Mouse (Mus musculus): Measurements from ENCODE around the gene Sec14l4. TPM values are rescaled to one million over a fixed set of nuclear protein-coding genes. Genes with fewer than 3 reads are reported as not detected.

Gene Sec14l4
- polyA plus RNA-seq, 1 experiment from 2014 or later, result not detected

GRCm38 (mm10) chr11:4083316-4084078, 52.2 kb downstream of the Sec14l4 start:
- Histone ChIP-seq H3K4me3 (replicated peaks) (no peak overlapping the region), H3K27ac (no peak overlapping the region), H3K4me1 (replicated peaks) (no peaks in the 10 kb centered on the region), H3K9me3 (no peaks in the 10 kb centered on the region), H3K27me3 (no peaks in the 10 kb centered on the region), H3K9ac (replicated peaks) (no peak overlapping the region), H3K36me3 (no peaks in the 10 kb centered on the region), H3K4me2 (no peak overlapping the region)
- ATAC-seq (ENCODE audit: insufficient number of reproducible peaks, insufficient read depth, low FRiP score, low TSS enrichment, low read depth), result no peak
- 32% methylated on average over 5 of the region's 5 CpGs for WGBS

- Histone ChIP-seq H3K9me3 (no peaks in the 10 kb centered on the region), H3K4me1 (replicated peaks) (no peaks in the 10 kb centered on the region), H3K4me2 (no peak overlapping the region), H3K4me3 (replicated peaks) (no peak overlapping the region), H3K9ac (replicated peaks) (no peak overlapping the region), H3K27ac (no peak overlapping the region), H3K36me3 (peaks cover 4% of the 10 kb centered on the region; the same call in 1 of the 2 replicates), H3K27me3 (no peaks in the 10 kb centered on the region)
- WGBS, result 73% methylated on average over 1 of the region's 1 CpGs
- ATAC-seq (ENCODE audit: insufficient number of reproducible peaks, insufficient read depth, low FRiP score, low TSS enrichment, low read depth), result no peak
Measured at GRCm38 (mm10) chr11:4086246-4086645, 55.0 kb downstream of the Sec14l4 start.

- Histone ChIP-seq H3K9ac (replicated peaks) (no peak overlapping the region), H3K27ac (no peak overlapping the region), H3K36me3 (peaks cover 7% of the 10 kb centered on the region; the same call in 1 of the 2 replicates), H3K4me1 (replicated peaks) (no peaks in the 10 kb centered on the region), H3K4me3 (replicated peaks) (no peak overlapping the region), H3K9me3 (no peaks in the 10 kb centered on the region), H3K27me3 (no peaks in the 10 kb centered on the region), H3K4me2 (no peak overlapping the region)
- 55% methylated on average over 2 of the region's 2 CpGs for WGBS
- ATAC-seq (ENCODE audit: insufficient number of reproducible peaks, insufficient read depth, low FRiP score, low TSS enrichment, low read depth), result no peak
Measured at GRCm38 (mm10) chr11:4087267-4087666, 56.0 kb downstream of the Sec14l4 start.

- Histone ChIP-seq H3K9ac (replicated peaks) (no peak overlapping the region), H3K27me3 (no peaks in the 10 kb centered on the region), H3K27ac (no peak overlapping the region), H3K36me3 (peaks cover 7% of the 10 kb centered on the region; the same call in 1 of the 2 replicates), H3K9me3 (no peaks in the 10 kb centered on the region), H3K4me3 (replicated peaks) (no peak overlapping the region), H3K4me1 (replicated peaks) (peaks cover 22% of the 10 kb centered on the region), H3K4me2 (peak overlapping the region; percentile 86; the same call in 1 of the 2 replicates)
- ATAC-seq (ENCODE audit: insufficient number of reproducible peaks, insufficient read depth, low FRiP score, low TSS enrichment, low read depth), result no peak
- 86% methylated on average over 18 of the region's 18 CpGs for WGBS
Measured at GRCm38 (mm10) chr11:4093459-4094377, 62.5 kb downstream of the Sec14l4 start.

- Histone ChIP-seq H3K4me1 (replicated peaks) (peaks cover 22% of the 10 kb centered on the region), H3K27me3 (no peaks in the 10 kb centered on the region), H3K4me2 (peak overlapping the region; percentile 86), H3K4me3 (replicated peaks) (peak overlapping the region; percentile 52), H3K36me3 (peaks cover 7% of the 10 kb centered on the region; the same call in 1 of the 2 replicates), H3K9me3 (no peaks in the 10 kb centered on the region), H3K9ac (replicated peaks) (peak overlapping the region; percentile 48; the same call in 1 of the 2 replicates), H3K27ac (peak overlapping the region; percentile 68)
- WGBS, result 10% methylated on average over 22 of the region's 24 CpGs
- no peak for ATAC-seq (ENCODE audit: insufficient number of reproducible peaks, insufficient read depth, low FRiP score, low TSS enrichment, low read depth)
Measured at GRCm38 (mm10) chr11:4094378-4095170, 63.3 kb downstream of the Sec14l4 start.

- peaks cover 22% of the 10 kb centered on the region for H3K4me1 ChIP-seq (replicated peaks)
- H3K4me2 ChIP-seq, result peak within 1 kb of the TSS; percentile 86
- no peak for ATAC-seq (ENCODE audit: insufficient number of reproducible peaks, insufficient read depth, low FRiP score, low TSS enrichment, low read depth)
- H3K4me3 ChIP-seq (replicated peaks), result peak within 1 kb of the TSS; percentile 52
- 7% methylated on average over 34 of the region's 34 CpGs for WGBS
- H3K27me3 ChIP-seq, result no peaks in the 10 kb centered on the region
- peak within 1 kb of the TSS; percentile 83 for H3K27ac ChIP-seq
- H3K36me3 ChIP-seq, result peaks cover 7% of the 10 kb centered on the region; the same call in 1 of the 2 replicates
- peak within 1 kb of the TSS; percentile 48 for H3K9ac ChIP-seq (replicated peaks)
- H3K9me3 ChIP-seq, result no peaks in the 10 kb centered on the region
Measured at GRCm38 (mm10) chr11:4095171-4096053, 64.2 kb downstream of the Sec14l4 start, which contains the start of gene Mtfp1. Gene Mtfp1, minus strand, starts transcription at chr11:4095445.

GRCm38 (mm10) chr11:4096054-4096984, 65.1 kb downstream of the Sec14l4 start:
- Histone ChIP-seq H3K9me3 (no peaks in the 10 kb centered on the region), H3K36me3 (0 out of 2 replicates have a peak, but pooled peaks cover 3% of the 10 kb centered on the region), H3K4me2 (peak overlapping the region; percentile 86), H3K4me3 (replicated peaks) (peak overlapping the region; percentile 52), H3K9ac (replicated peaks) (peak overlapping the region; percentile 74), H3K4me1 (replicated peaks) (peaks cover 22% of the 10 kb centered on the region), H3K27me3 (no peaks in the 10 kb centered on the region), H3K27ac (peak overlapping the region; percentile 83)
- ATAC-seq (ENCODE audit: insufficient number of reproducible peaks, insufficient read depth, low FRiP score, low TSS enrichment, low read depth), result peak; percentile 93
- WGBS, result 2% methylated on average over 45 of the region's 45 CpGs

- Histone ChIP-seq H3K4me2 (peak overlapping the region; percentile 86), H3K9ac (replicated peaks) (peak overlapping the region; percentile 74), H3K4me1 (replicated peaks) (peaks cover 22% of the 10 kb centered on the region), H3K27me3 (no peaks in the 10 kb centered on the region), H3K27ac (peak overlapping the region; percentile 83), H3K4me3 (replicated peaks) (peak overlapping the region; percentile 52), H3K36me3 (no peaks in the 10 kb centered on the region), H3K9me3 (no peaks in the 10 kb centered on the region)
- peak; percentile 27; the same call in 1 of the 2 replicates for ATAC-seq (ENCODE audit: insufficient number of reproducible peaks, insufficient read depth, low FRiP score, low TSS enrichment, low read depth)
- WGBS, result 31% methylated on average over 10 of the region's 10 CpGs
Measured at GRCm38 (mm10) chr11:4097091-4097621, 65.9 kb downstream of the Sec14l4 start.
